Mouse (Mus musculus) myocyte (in vitro differentiated cells): ENCODE measurements at regions not wholly inside any gene's neighbourhood (a gene's known extent, or its start where the extent isn't known, plus 50 kb on each side); places are given as distances from the start of the nearest gene placed in this dataset.
A peak's percentile ranks its signal among the peaks of the same experiment; 100 is the strongest.

Experiments
- H3K27me3 ChIP-seq: one replicate; pipeline ENCODE4 v1.6.1; 2011; ENCODE audit not compliant: control insufficient read depth, insufficient read depth, insufficient read length
- H3K36me3 ChIP-seq: one replicate; pipeline ENCODE4 v1.6.1; 2011; ENCODE audit not compliant: control insufficient read depth, insufficient read depth
- H3K4me2 ChIP-seq: one replicate; pipeline ENCODE4 v1.6.1; 2011; ENCODE audit warnings: low read depth, control low read depth
- H3K4me3 ChIP-seq: one replicate; pipeline ENCODE4 v1.5.1; 2011; ENCODE audit warnings: mild to moderate bottlenecking, control low read depth, moderate library complexity
- H3K79me2 ChIP-seq: one replicate; pipeline ENCODE4 v1.6.1; 2011; ENCODE audit not compliant: control insufficient read depth, insufficient read depth
- H3ac ChIP-seq: one replicate; pipeline ENCODE4 v1.6.1; 2011; ENCODE audit not compliant: control insufficient read depth, insufficient read length
- CEBPB ChIP-seq: IDR thresholded peaks from 2 replicates; pipeline ENCODE4 v1.6.1; 2011; ENCODE audit warnings: mild to moderate bottlenecking, moderate library complexity; ENCODE audit not compliant: poor library complexity, insufficient read depth, severe bottlenecking
- E2F4 ChIP-seq: IDR thresholded peaks from one replicate; pipeline ENCODE4 v1.6.1; 2011; ENCODE audit warnings: mild to moderate bottlenecking, control low read depth, moderate library complexity; ENCODE audit not compliant: insufficient read depth
- MAX ChIP-seq: IDR thresholded peaks from one replicate; pipeline ENCODE4 v1.6.1; 2011; ENCODE audit warnings: low read depth, mild to moderate bottlenecking, control low read depth
- MYOD1 ChIP-seq, 3 experiments: IDR thresholded peaks; one replicate each; pipeline ENCODE4 v1.6.1; 2011; ENCODE audit warnings: control low read depth in 2 of 3, low read depth in 2 of 3, mild to moderate bottlenecking in 2 of 3, moderate library complexity in 1 of 3; ENCODE audit not compliant: insufficient read length in 2 of 3, control insufficient read depth in 1 of 3
- MYOG ChIP-seq, 3 experiments: IDR thresholded peaks; one replicate each; pipeline ENCODE4 v1.6.1; 2011; ENCODE audit warnings: control low read depth in 2 of 3, low read depth in 2 of 3, mild to moderate bottlenecking in 2 of 3; ENCODE audit not compliant: insufficient read length in 2 of 3, control insufficient read depth in 1 of 3, insufficient read depth in 1 of 3
- POLR2A ChIP-seq: IDR thresholded peaks from one replicate; pipeline ENCODE4 v1.6.1; 2011; ENCODE audit warnings: low read depth, mild to moderate bottlenecking, control low read depth, moderate library complexity; ENCODE audit not compliant: insufficient read length
- POLR2AphosphoS2 ChIP-seq: IDR thresholded peaks from one replicate; pipeline ENCODE4 v1.6.1; 2011; ENCODE audit warnings: low read depth, control low read depth; ENCODE audit not compliant: insufficient read length
- REST ChIP-seq: IDR thresholded peaks from one replicate; pipeline ENCODE4 v1.6.1; 2011; ENCODE audit warnings: mild to moderate bottlenecking, control low read depth, moderate library complexity; ENCODE audit not compliant: insufficient read depth, insufficient read length
- SRF ChIP-seq: IDR thresholded peaks from one replicate; pipeline ENCODE4 v1.6.1; 2011; ENCODE audit warnings: low read depth; ENCODE audit not compliant: control insufficient read depth, insufficient read length
- TCF12 ChIP-seq: IDR thresholded peaks from one replicate; pipeline ENCODE4 v1.6.1; 2011; ENCODE audit warnings: mild to moderate bottlenecking, control low read depth; ENCODE audit not compliant: poor library complexity, insufficient read depth, severe bottlenecking
- TCF3 ChIP-seq: IDR thresholded peaks from one replicate; pipeline ENCODE4 v1.6.1; 2011; ENCODE audit warnings: low read depth, control low read depth; ENCODE audit not compliant: insufficient read length
- USF1 ChIP-seq: IDR thresholded peaks from one replicate; pipeline ENCODE4 v1.6.1; 2011; ENCODE audit warnings: low read depth, mild to moderate bottlenecking, control low read depth, moderate library complexity

DNA sequence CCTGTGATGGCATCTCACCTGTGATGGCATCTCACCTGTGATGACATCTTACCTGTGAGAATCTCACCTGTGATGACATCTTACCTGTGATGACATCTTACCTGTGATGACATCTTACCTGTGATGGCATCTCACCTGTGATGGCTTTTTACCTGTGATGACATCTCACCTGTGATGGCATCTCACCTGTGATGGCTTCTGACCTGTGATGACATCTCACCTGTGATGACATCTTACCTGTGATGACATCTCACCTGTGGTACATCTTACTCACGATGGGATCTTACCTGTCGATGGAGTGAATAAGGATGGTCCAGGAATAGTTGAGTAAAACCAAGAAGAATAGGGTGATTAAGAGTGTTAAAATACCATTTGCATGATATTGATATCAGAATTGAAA, 76.9 kb upstream of the Ifngr1 start:
- TF ChIP-seq E2F4: no peak
- no peak for TF ChIP-seq TCF3
- TF ChIP-seq CEBPB: no peak
- no peak for TF ChIP-seq POLR2AphosphoS2
- TF ChIP-seq POLR2A: no peak
- TF ChIP-seq USF1: no peak
- no peak for TF ChIP-seq MYOD1 (IDR thresholded peaks at IDR 0.05; ENCODE audit: control insufficient read depth in 1 of 3, insufficient read length in 2 of 3, low read depth in 2 of 3)
- no peak for TF ChIP-seq MYOG (IDR thresholded peaks at IDR 0.05; ENCODE audit: control insufficient read depth in 1 of 3, insufficient read depth in 1 of 3, insufficient read length in 2 of 3, low read depth in 2 of 3)
- TF ChIP-seq MAX: no peak
- TF ChIP-seq TCF12: no peak
- no peak for TF ChIP-seq REST
- no peak for TF ChIP-seq SRF
- H3K36me3 ChIP-seq: no peaks in the 10 kb centered on the region
- H3K4me2 ChIP-seq: no peak overlapping the region
- H3K27me3 ChIP-seq: peaks cover 15% of the 10 kb centered on the region
- no peaks in the 10 kb centered on the region for H3K79me2 ChIP-seq
- no peak overlapping the region for H3ac ChIP-seq
- no peak overlapping the region for H3K4me3 ChIP-seq

DNA sequence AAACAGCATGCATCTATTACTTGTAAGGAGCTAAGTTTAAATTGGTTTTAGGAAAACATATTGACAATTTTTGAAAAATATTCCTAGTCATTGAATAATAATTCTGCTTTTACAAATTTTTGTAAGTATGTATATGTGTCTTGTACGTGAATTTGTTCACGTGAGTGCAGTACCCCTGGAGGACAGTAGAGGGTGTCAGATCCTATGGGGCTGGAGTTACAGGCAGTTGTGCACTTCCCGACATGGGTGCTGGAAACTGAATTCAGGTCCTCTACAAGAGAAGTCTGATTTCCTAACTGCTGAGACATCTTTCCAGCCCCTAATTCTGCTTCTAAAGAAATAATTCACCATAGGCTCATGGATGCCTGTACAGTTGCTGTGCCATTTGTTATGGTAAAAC, 75.7 kb upstream of the Ifngr1 start:
- H3K79me2 ChIP-seq: no peaks in the 10 kb centered on the region
- H3K27me3 ChIP-seq: peaks cover 4% of the 10 kb centered on the region
- no peaks in the 10 kb centered on the region for H3K36me3 ChIP-seq
- no peak for TF ChIP-seq REST
- TF ChIP-seq POLR2A: no peak
- no peak for TF ChIP-seq E2F4
- no peak for TF ChIP-seq MYOD1 (IDR thresholded peaks at IDR 0.05; ENCODE audit: control insufficient read depth in 1 of 3, insufficient read length in 2 of 3, low read depth in 2 of 3)
- TF ChIP-seq MAX: no peak
- TF ChIP-seq SRF: no peak
- TF ChIP-seq CEBPB: no peak
- no peak for TF ChIP-seq POLR2AphosphoS2
- TF ChIP-seq TCF12: no peak
- no peak overlapping the region for H3K4me2 ChIP-seq
- no peak overlapping the region for H3ac ChIP-seq
- H3K4me3 ChIP-seq: no peak overlapping the region

DNA sequence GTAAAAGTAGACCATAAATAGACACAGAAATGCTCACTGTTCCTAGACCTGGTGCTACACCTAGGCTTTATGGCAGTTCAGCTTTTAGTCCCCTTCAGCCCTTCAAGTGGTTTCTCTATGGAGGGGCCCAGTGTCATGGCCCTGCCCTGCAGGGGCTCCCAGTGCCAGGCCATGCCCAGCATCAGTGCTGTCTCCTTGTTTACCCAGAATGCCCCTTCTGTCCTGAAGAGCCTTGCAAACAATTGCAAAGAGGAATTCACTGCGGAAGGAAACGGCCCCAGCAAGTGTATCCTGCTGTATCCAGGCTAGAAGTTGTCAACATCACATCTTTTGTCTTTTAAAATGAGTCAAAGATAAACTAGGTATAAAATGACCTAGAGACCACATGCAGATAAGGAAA, 74.7 kb upstream of the Ifngr1 start:
- H3ac ChIP-seq: no peak overlapping the region
- no peak overlapping the region for H3K4me2 ChIP-seq
- no peak for TF ChIP-seq SRF
- no peak for TF ChIP-seq TCF12
- no peak for TF ChIP-seq MYOG (IDR thresholded peaks at IDR 0.05; ENCODE audit: control insufficient read depth in 1 of 3, insufficient read depth in 1 of 3, insufficient read length in 2 of 3, low read depth in 2 of 3)
- TF ChIP-seq TCF3: no peak
- TF ChIP-seq POLR2AphosphoS2: no peak
- TF ChIP-seq USF1: no peak
- TF ChIP-seq E2F4: no peak
- no peak for TF ChIP-seq CEBPB
- no peak for TF ChIP-seq MYOD1 (IDR thresholded peaks at IDR 0.05; ENCODE audit: control insufficient read depth in 1 of 3, insufficient read length in 2 of 3, low read depth in 2 of 3)
- TF ChIP-seq MAX: no peak
- no peak for TF ChIP-seq REST
- TF ChIP-seq POLR2A: no peak
- no peaks in the 10 kb centered on the region for H3K27me3 ChIP-seq
- no peaks in the 10 kb centered on the region for H3K79me2 ChIP-seq
- H3K4me3 ChIP-seq: no peak overlapping the region
- no peaks in the 10 kb centered on the region for H3K36me3 ChIP-seq

DNA sequence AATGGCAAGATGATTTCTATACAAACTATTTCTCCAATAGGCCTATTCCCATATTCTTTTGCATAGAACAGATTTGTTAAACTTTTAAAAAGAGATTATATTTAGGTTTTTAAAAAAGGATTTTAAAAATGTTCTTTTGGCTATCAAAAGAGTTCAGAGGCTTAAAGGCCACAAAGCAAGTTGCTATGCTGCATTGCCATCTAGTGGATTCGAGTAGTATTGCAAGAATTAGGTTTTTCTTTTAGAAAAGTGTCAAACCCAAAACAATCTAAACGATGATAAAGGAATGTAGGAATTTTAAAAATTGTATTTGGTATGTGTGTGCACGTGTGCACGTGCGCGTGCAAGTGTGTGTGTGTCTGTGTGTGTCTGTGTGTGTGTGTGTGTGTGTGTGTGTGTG, 73.0 kb upstream of the Ifngr1 start:
- Histone ChIP-seq H3K79me2 (no peaks in the 10 kb centered on the region), H3K36me3 (no peaks in the 10 kb centered on the region), H3K27me3 (no peaks in the 10 kb centered on the region), H3K4me3 (no peak overlapping the region), H3K4me2 (no peak overlapping the region), H3ac (no peak overlapping the region)
- no peak for TF ChIP-seq E2F4
- TF ChIP-seq POLR2A: no peak
- TF ChIP-seq MYOG (IDR thresholded peaks at IDR 0.05; ENCODE audit: control insufficient read depth in 1 of 3, insufficient read depth in 1 of 3, insufficient read length in 2 of 3, low read depth in 2 of 3): no peak
- no peak for TF ChIP-seq MAX
- no peak for TF ChIP-seq MYOD1 (IDR thresholded peaks at IDR 0.05; ENCODE audit: control insufficient read depth in 1 of 3, insufficient read length in 2 of 3, low read depth in 2 of 3)
- no peak for TF ChIP-seq TCF12
- no peak for TF ChIP-seq USF1
- TF ChIP-seq POLR2AphosphoS2: no peak
- TF ChIP-seq CEBPB: no peak
- TF ChIP-seq REST: no peak
- no peak for TF ChIP-seq SRF
- no peak for TF ChIP-seq TCF3

DNA sequence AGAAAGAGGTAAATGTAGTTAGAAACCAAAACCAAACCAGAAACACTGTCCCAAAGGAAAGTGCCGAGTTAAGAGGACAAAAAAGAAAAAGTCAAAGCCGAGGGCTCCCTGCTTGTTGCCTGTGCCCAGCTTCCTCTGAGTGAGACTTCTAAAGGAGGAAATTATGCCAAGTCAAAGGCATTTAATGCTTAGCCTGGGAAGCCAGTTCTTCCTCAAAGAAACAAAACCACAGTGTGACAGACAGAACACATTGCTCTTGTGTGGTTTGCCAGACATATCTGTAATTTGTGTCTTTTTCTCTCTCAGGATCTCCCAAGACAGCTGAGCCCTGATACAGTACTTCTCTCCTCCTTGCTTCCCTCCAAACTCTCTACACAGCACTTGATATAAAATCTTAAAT, 69.6 kb upstream of the Ifngr1 start:
- H3K4me2 ChIP-seq: peak overlapping the region; percentile 40
- no peak for TF ChIP-seq USF1
- no peak for TF ChIP-seq SRF
- TF ChIP-seq MAX: no peak
- no peak for TF ChIP-seq CEBPB
- no peak for TF ChIP-seq E2F4
- no peak for TF ChIP-seq POLR2AphosphoS2
- TF ChIP-seq TCF3: no peak
- TF ChIP-seq REST: no peak
- TF ChIP-seq TCF12: no peak
- TF ChIP-seq MYOD1 (IDR thresholded peaks at IDR 0.05; ENCODE audit: control insufficient read depth in 1 of 3, insufficient read length in 2 of 3, low read depth in 2 of 3): no peak
- no peak for TF ChIP-seq POLR2A
- no peak for TF ChIP-seq MYOG (IDR thresholded peaks at IDR 0.05; ENCODE audit: control insufficient read depth in 1 of 3, insufficient read depth in 1 of 3, insufficient read length in 2 of 3, low read depth in 2 of 3)
- H3K36me3 ChIP-seq: no peaks in the 10 kb centered on the region
- no peak overlapping the region for H3K4me3 ChIP-seq
- no peaks in the 10 kb centered on the region for H3K27me3 ChIP-seq
- no peaks in the 10 kb centered on the region for H3K79me2 ChIP-seq
- no peak overlapping the region for H3ac ChIP-seq
